Mouse (Mus musculus): ENCODE data around the gene Rtp2. TPM values are rescaled to one million over a fixed set of nuclear protein-coding genes. Genes with fewer than 3 reads are reported as not detected.
A peak's percentile ranks its signal among the peaks of the same experiment; 100 is the strongest.

The Rtp2 gene
- polyA plus RNA-seq (2012; fragmentation: generic; extraction: Trizol), result 0.01 TPM

- no peaks in the 10 kb centered on the region for H3K36me3 ChIP-seq (ENCODE audit: control insufficient read depth, insufficient read depth)
- H3K4me2 ChIP-seq (ENCODE audit: low read depth), result no peak within 1 kb of the TSS
- no peaks in the 10 kb centered on the region for H3K79me2 ChIP-seq (ENCODE audit: control insufficient read depth, insufficient read depth)
- TF ChIP-seq REST (IDR thresholded peaks at IDR 0.05; ENCODE audit: insufficient read depth, insufficient read length) (no peak), E2F4 (IDR thresholded peaks at IDR 0.05; ENCODE audit: insufficient read depth) (no peak), TCF12 (IDR thresholded peaks at IDR 0.05; ENCODE audit: insufficient read depth, poor library complexity, severe bottlenecking) (no peak)
- no peak within 1 kb of the TSS for H3K4me3 ChIP-seq
- no peak within 1 kb of the TSS for H3ac ChIP-seq (ENCODE audit: control insufficient read depth, insufficient read length)
- H3K27me3 ChIP-seq (ENCODE audit: control insufficient read depth, insufficient read depth, insufficient read length), result peaks cover 9% of the 10 kb centered on the region
These were observed at the start of gene Rtp2 for GRCm38 (mm10) chr16:23932294-23932693. TSS of gene Rtp2 (minus strand) at chr16:23932394.

- Histone ChIP-seq H3K36me3 (ENCODE audit: control insufficient read depth, insufficient read depth) (peaks cover 17% of the 10 kb centered on the region), H3K79me2 (ENCODE audit: control insufficient read depth, insufficient read depth) (peaks cover 68% of the 10 kb centered on the region), H3ac (ENCODE audit: control insufficient read depth, insufficient read length) (no peak overlapping the region), H3K4me3 (no peak overlapping the region), H3K4me2 (ENCODE audit: low read depth) (no peak overlapping the region), H3K27me3 (ENCODE audit: control insufficient read depth, insufficient read depth, insufficient read length) (no peaks in the 10 kb centered on the region)
- TF ChIP-seq POLR2AphosphoS2 (IDR thresholded peaks at IDR 0.05; ENCODE audit: insufficient read length, low read depth) (peak; percentile 26), MYOG (IDR thresholded peaks at IDR 0.05; ENCODE audit: control insufficient read depth in 1 of 3, insufficient read depth in 1 of 3, insufficient read length in 2 of 3, low read depth in 2 of 3) (no peak)
These were observed 49.0 kb upstream of the Rtp2 start for GRCm38 (mm10) chr16:23980991-23981720.

DNA sequence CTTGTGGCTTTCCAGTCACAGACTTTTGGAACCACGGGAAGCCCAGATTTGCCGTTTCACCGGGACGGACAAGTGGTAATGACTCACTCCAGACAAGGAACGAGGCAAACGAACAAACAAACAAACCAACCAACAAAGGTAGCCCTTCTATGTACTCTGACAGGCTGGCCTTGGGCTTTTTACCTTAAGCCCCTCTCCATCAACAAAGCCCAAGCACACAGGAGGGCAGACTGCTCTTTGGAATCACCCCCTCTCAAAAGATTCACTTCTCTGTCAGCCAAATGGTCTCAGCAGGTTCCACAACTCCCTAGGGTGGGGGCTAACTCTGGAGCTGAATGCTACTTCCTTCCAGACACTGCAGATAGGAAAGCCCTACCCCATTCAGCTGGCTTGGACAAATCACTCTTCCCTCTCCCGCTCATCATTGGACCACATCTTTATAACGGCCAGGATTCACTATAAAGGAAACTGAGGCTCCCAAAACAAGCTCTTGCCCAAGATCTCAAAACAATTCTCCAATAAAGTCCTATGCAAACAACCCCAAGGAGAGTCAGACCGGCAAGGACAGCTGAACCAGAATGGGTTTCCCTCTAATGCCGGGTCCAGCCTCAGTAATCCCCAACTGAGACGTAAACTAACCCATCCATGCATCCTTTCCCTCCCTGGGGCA is 48.1 kb upstream of the Rtp2 start:
- H3ac ChIP-seq (ENCODE audit: control insufficient read depth, insufficient read length), result no peak overlapping the region
- no peak overlapping the region for H3K4me3 ChIP-seq
- peaks cover 60% of the 10 kb centered on the region for H3K79me2 ChIP-seq (ENCODE audit: control insufficient read depth, insufficient read depth)
- H3K36me3 ChIP-seq (ENCODE audit: control insufficient read depth, insufficient read depth), result peaks cover 19% of the 10 kb centered on the region
- peak overlapping the region; percentile 19 for H3K4me2 ChIP-seq (ENCODE audit: low read depth)
- TF ChIP-seq POLR2AphosphoS2 (IDR thresholded peaks at IDR 0.05; ENCODE audit: insufficient read length, low read depth) (peak; percentile 2), TCF3 (IDR thresholded peaks at IDR 0.05; ENCODE audit: insufficient read length, low read depth) (no peak)
- no peaks in the 10 kb centered on the region for H3K27me3 ChIP-seq (ENCODE audit: control insufficient read depth, insufficient read depth, insufficient read length)

DNA sequence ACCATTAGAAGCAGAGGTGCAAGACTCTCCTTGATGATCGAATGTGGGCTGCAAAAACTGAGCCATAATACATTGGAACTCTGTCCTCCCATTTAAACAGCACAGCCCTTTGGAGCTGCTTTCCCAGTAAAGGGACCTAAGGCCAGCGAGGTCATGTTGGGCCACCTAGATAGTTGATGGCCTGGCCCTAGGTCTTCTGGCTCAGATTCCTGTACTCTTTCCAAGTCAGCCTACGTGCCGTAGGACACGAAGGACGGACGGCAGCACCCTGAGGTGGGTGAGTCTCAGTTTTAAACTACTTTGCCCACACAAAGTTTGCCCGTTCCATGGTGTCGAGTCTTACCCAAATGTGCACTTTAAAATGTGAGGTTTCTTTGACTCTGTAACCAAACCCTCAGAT is 47.3 kb upstream of the Rtp2 start:
- H3K4me2 ChIP-seq (ENCODE audit: low read depth), result peak overlapping the region; percentile 19
- H3K27me3 ChIP-seq (ENCODE audit: control insufficient read depth, insufficient read depth, insufficient read length), result no peaks in the 10 kb centered on the region
- no peak overlapping the region for H3ac ChIP-seq (ENCODE audit: control insufficient read depth, insufficient read length)
- no peak for TF ChIP-seq CEBPB (IDR thresholded peaks at IDR 0.05; ENCODE audit: insufficient read depth, poor library complexity, severe bottlenecking)
- peak; percentile 24 for TF ChIP-seq POLR2AphosphoS2 (IDR thresholded peaks at IDR 0.05; ENCODE audit: insufficient read length, low read depth)
- peaks cover 27% of the 10 kb centered on the region for H3K36me3 ChIP-seq (ENCODE audit: control insufficient read depth, insufficient read depth)
- no peak overlapping the region for H3K4me3 ChIP-seq
- peaks cover 51% of the 10 kb centered on the region for H3K79me2 ChIP-seq (ENCODE audit: control insufficient read depth, insufficient read depth)

DNA sequence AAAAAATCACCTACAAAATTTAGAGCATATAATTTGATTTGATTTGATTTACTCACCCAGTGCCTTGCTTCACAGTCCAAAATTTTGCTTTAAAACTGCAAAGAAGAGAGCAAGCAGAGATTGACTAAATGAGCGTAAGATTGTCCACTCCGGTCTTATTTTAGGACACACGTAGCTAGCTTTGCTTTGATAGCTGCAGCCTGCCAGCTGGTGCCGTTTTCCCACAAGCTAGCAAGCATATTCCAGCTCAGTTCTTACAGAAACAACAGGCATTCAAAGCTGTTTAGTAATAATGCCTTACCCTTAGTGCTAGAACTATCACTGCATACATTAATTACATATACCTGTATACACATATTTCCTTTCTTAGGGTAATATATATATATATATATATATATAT is 46.3 kb upstream of the Rtp2 start:
- Histone ChIP-seq H3K4me2 (ENCODE audit: low read depth) (no peak overlapping the region), H3K36me3 (ENCODE audit: control insufficient read depth, insufficient read depth) (peaks cover 36% of the 10 kb centered on the region), H3ac (ENCODE audit: control insufficient read depth, insufficient read length) (no peak overlapping the region), H3K27me3 (ENCODE audit: control insufficient read depth, insufficient read depth, insufficient read length) (no peaks in the 10 kb centered on the region), H3K79me2 (ENCODE audit: control insufficient read depth, insufficient read depth) (peaks cover 43% of the 10 kb centered on the region), H3K4me3 (no peak overlapping the region)
- TF ChIP-seq MYOG (IDR thresholded peaks at IDR 0.05; ENCODE audit: control insufficient read depth in 1 of 3, insufficient read depth in 1 of 3, insufficient read length in 2 of 3, low read depth in 2 of 3), result no peak
- no peak for TF ChIP-seq MYOD1 (IDR thresholded peaks at IDR 0.05; ENCODE audit: control insufficient read depth in 1 of 3, insufficient read length in 2 of 3, low read depth in 2 of 3)
- no peak for TF ChIP-seq REST (IDR thresholded peaks at IDR 0.05; ENCODE audit: insufficient read depth, insufficient read length)
- TF ChIP-seq E2F4 (IDR thresholded peaks at IDR 0.05; ENCODE audit: insufficient read depth), result no peak
- no peak for TF ChIP-seq TCF3 (IDR thresholded peaks at IDR 0.05; ENCODE audit: insufficient read length, low read depth)
- no peak for TF ChIP-seq TCF12 (IDR thresholded peaks at IDR 0.05; ENCODE audit: insufficient read depth, poor library complexity, severe bottlenecking)
- TF ChIP-seq CEBPB (IDR thresholded peaks at IDR 0.05; ENCODE audit: insufficient read depth, poor library complexity, severe bottlenecking), result no peak
- TF ChIP-seq SRF (IDR thresholded peaks at IDR 0.05; ENCODE audit: control insufficient read depth, insufficient read length, low read depth), result no peak
- no peak for TF ChIP-seq MAX (IDR thresholded peaks at IDR 0.05; ENCODE audit: low read depth)
- no peak for TF ChIP-seq USF1 (IDR thresholded peaks at IDR 0.05; ENCODE audit: low read depth)
- no peak for TF ChIP-seq POLR2A (IDR thresholded peaks at IDR 0.05; ENCODE audit: insufficient read length, low read depth)
- TF ChIP-seq POLR2AphosphoS2 (IDR thresholded peaks at IDR 0.05; ENCODE audit: insufficient read length, low read depth), result no peak

DNA sequence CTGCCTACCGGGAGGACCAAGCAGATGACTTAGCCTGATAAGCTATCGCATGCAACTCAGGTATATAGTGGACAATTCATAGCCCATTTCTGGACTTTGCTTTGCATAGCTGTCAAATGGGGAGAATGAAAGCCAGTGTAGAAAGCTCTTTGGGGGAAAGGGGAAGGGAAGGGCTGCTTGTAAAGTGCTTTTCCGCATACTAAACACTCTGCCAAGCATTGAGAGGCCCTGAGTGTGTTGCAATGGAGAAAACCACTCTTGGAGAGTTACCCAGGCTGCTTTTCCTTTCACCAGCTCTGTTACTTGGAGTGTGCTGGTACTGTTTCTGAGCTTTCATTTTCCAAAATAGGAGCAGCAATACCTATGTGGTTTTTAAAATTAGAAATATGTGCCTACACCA is 45.5 kb upstream of the Rtp2 start:
- Histone ChIP-seq H3K4me2 (ENCODE audit: low read depth) (no peak overlapping the region), H3K79me2 (ENCODE audit: control insufficient read depth, insufficient read depth) (peaks cover 43% of the 10 kb centered on the region), H3ac (ENCODE audit: control insufficient read depth, insufficient read length) (no peak overlapping the region), H3K4me3 (no peak overlapping the region), H3K27me3 (ENCODE audit: control insufficient read depth, insufficient read depth, insufficient read length) (no peaks in the 10 kb centered on the region), H3K36me3 (ENCODE audit: control insufficient read depth, insufficient read depth) (peaks cover 41% of the 10 kb centered on the region)
- no peak for TF ChIP-seq REST (IDR thresholded peaks at IDR 0.05; ENCODE audit: insufficient read depth, insufficient read length)
- TF ChIP-seq E2F4 (IDR thresholded peaks at IDR 0.05; ENCODE audit: insufficient read depth), result no peak
- no peak for TF ChIP-seq SRF (IDR thresholded peaks at IDR 0.05; ENCODE audit: control insufficient read depth, insufficient read length, low read depth)
- TF ChIP-seq USF1 (IDR thresholded peaks at IDR 0.05; ENCODE audit: low read depth), result no peak
- TF ChIP-seq POLR2AphosphoS2 (IDR thresholded peaks at IDR 0.05; ENCODE audit: insufficient read length, low read depth), result no peak
- TF ChIP-seq TCF12 (IDR thresholded peaks at IDR 0.05; ENCODE audit: insufficient read depth, poor library complexity, severe bottlenecking), result no peak
- no peak for TF ChIP-seq CEBPB (IDR thresholded peaks at IDR 0.05; ENCODE audit: insufficient read depth, poor library complexity, severe bottlenecking)
- no peak for TF ChIP-seq POLR2A (IDR thresholded peaks at IDR 0.05; ENCODE audit: insufficient read length, low read depth)
- TF ChIP-seq TCF3 (IDR thresholded peaks at IDR 0.05; ENCODE audit: insufficient read length, low read depth), result no peak
- no peak for TF ChIP-seq MYOD1 (IDR thresholded peaks at IDR 0.05; ENCODE audit: control insufficient read depth in 1 of 3, insufficient read length in 2 of 3, low read depth in 2 of 3)

Measured in myocyte (in vitro differentiated cells).